Mouse (Mus musculus): Measurements from ENCODE around the gene Tmem253. TPM values are rescaled to one million over a fixed set of nuclear protein-coding genes. Genes with fewer than 3 reads are reported as not detected.

The Tmem253 gene
- polyA plus RNA-seq, 1 experiment from 2014 or later: 0.23 TPM

GRCm38 (mm10) chr14:52061798-52062197, 46.3 kb downstream of the Tmem253 start:
- peak; percentile 9 for DNase-seq
- WGBS (ENCODE audit: insufficient replicate concordance): 75% methylated on average over 8 of the region's 8 CpGs
- Histone ChIP-seq H3K4me2 (ENCODE audit: low read depth, low read length) (no peak overlapping the region), H3K36me3 (replicated peaks; ENCODE audit: insufficient read depth, low read length) (no peaks in the 10 kb centered on the region), H3K4me1 (ENCODE audit: insufficient read depth) (no peaks in the 10 kb centered on the region), H3K9me3 (ENCODE audit: low read length) (no peaks in the 10 kb centered on the region), H3K4me3 (ENCODE audit: low read depth, low read length) (no peak overlapping the region), H3K27ac (ENCODE audit: low read depth) (no peak overlapping the region), H3K9ac (replicated peaks) (no peak overlapping the region), H3K27me3 (ENCODE audit: insufficient read depth, low read length) (no peaks in the 10 kb centered on the region)
- no peak for ATAC-seq
- TF ChIP-seq EP300 (IDR thresholded peaks at IDR 0.05; ENCODE audit: low read depth) (no peak), CTCF (IDR thresholded peaks at IDR 0.05; ENCODE audit: low read depth) (no peak)

- H3K27ac ChIP-seq (ENCODE audit: low read depth): no peak overlapping the region
- 58% methylated on average over 4 of the region's 4 CpGs for WGBS (ENCODE audit: insufficient replicate concordance)
- ATAC-seq: no peak
- H3K27me3 ChIP-seq (ENCODE audit: insufficient read depth, low read length): no peaks in the 10 kb centered on the region
- H3K9me3 ChIP-seq (ENCODE audit: low read length): no peaks in the 10 kb centered on the region
- no peak overlapping the region for H3K9ac ChIP-seq (replicated peaks)
- H3K36me3 ChIP-seq (replicated peaks; ENCODE audit: insufficient read depth, low read length): 0 out of 2 replicates have a peak, but pooled peaks cover under 1% of the 10 kb centered on the region
- DNase-seq: no peak
- H3K4me2 ChIP-seq (ENCODE audit: low read depth, low read length): no peak overlapping the region
- no peaks in the 10 kb centered on the region for H3K4me1 ChIP-seq (ENCODE audit: insufficient read depth)
- H3K4me3 ChIP-seq (ENCODE audit: low read depth, low read length): no peak overlapping the region
- TF ChIP-seq EP300 (IDR thresholded peaks at IDR 0.05; ENCODE audit: low read depth) (no peak), CTCF (IDR thresholded peaks at IDR 0.05; ENCODE audit: low read depth) (no peak)
Measured at GRCm38 (mm10) chr14:52066135-52066534, 50.7 kb downstream of the Tmem253 start.

Other genes starting within 250 kb of the Tmem253 start
- gene Ang4, start 242.1 kb upstream of the Tmem253 start, polyA plus RNA-seq (2015; fragmentation: Nextera tagmentation; extraction: Ambion mirVana): not detected in 2 replicates
- not detected in 2 replicates for gene AY358078, start 215.6 kb upstream of the Tmem253 start, polyA plus RNA-seq (2015; fragmentation: Nextera tagmentation; extraction: Ambion mirVana)
- 2.7 and 3.0 TPM in 2 replicates for gene Ear6, start 162.0 kb upstream of the Tmem253 start, polyA plus RNA-seq (2015; fragmentation: Nextera tagmentation; extraction: Ambion mirVana)
- gene Mettl17, start 130.8 kb upstream of the Tmem253 start, polyA plus RNA-seq (2015; fragmentation: Nextera tagmentation; extraction: Ambion mirVana): 9.4 and 10.8 TPM in 2 replicates
- 0.06 and 0.07 TPM in 2 replicates for gene Slc39a2, start 122.8 kb upstream of the Tmem253 start, polyA plus RNA-seq (2015; fragmentation: Nextera tagmentation; extraction: Ambion mirVana)
- gene Ndrg2, start 101.5 kb upstream of the Tmem253 start, polyA plus RNA-seq (2015; fragmentation: Nextera tagmentation; extraction: Ambion mirVana): 346 and 352 TPM in 2 replicates
- not detected in 2 replicates for gene Tppp2, start 97.2 kb upstream of the Tmem253 start, polyA plus RNA-seq (2015; fragmentation: Nextera tagmentation; extraction: Ambion mirVana)
- gene Rnase13, start 92.9 kb upstream of the Tmem253 start, polyA plus RNA-seq (2015; fragmentation: Nextera tagmentation; extraction: Ambion mirVana): not detected in 2 replicates
- gene Arhgef40, start 30.9 kb upstream of the Tmem253 start, polyA plus RNA-seq (2015; fragmentation: Nextera tagmentation; extraction: Ambion mirVana): 5.8 and 7.2 TPM in 2 replicates
- gene Zfp219, start 5.1 kb downstream of the Tmem253 start, polyA plus RNA-seq (2015; fragmentation: Nextera tagmentation; extraction: Ambion mirVana): 8.8 and 9.0 TPM in 2 replicates
- not detected in 2 replicates for gene Olfr221, start 26.8 kb downstream of the Tmem253 start, polyA plus RNA-seq (2015; fragmentation: Nextera tagmentation; extraction: Ambion mirVana)
- gene Hnrnpc, start 88.4 kb downstream of the Tmem253 start, polyA plus RNA-seq (2015; fragmentation: Nextera tagmentation; extraction: Ambion mirVana): 124 and 129 TPM in 2 replicates
- gene Rpgrip1, start 95.0 kb downstream of the Tmem253 start, polyA plus RNA-seq (2015; fragmentation: Nextera tagmentation; extraction: Ambion mirVana): 23.9 and 30.7 TPM in 2 replicates
- 15.7 and 18.0 TPM in 2 replicates for gene Supt16, start 181.8 kb downstream of the Tmem253 start, polyA plus RNA-seq (2015; fragmentation: Nextera tagmentation; extraction: Ambion mirVana)
- 8.5 and 10.0 TPM in 2 replicates for gene Chd8, start 242.1 kb downstream of the Tmem253 start, polyA plus RNA-seq (2015; fragmentation: Nextera tagmentation; extraction: Ambion mirVana)

Measured in liver, postnatal 0 days (tissue).